Mouse (Mus musculus): ENCODE results near the gene Cacna1d.

DNA sequence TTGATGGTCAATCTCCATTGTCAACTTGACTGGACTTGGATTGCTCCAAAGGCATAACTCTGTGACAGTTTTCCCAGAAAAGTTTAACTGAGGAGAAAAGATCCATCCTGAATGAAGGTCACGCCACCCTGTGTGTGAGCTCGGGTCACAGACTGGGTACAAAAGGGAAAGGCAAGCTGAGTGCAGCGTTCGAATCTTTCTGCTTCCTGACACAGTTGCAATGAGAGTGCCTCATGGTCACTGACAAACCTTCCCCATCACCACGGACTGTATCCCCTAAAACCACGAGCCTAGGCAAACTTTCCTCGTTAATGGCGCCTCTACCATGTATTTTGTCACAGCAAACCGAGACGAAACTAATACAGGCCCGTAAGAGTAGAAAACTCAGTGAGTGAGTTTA is 325.2 kb downstream of the Cacna1d start:
- TF ChIP-seq CTCF (IDR thresholded peaks at IDR 0.05; ENCODE audit: control insufficient read depth, insufficient read depth, insufficient read length), result no peak
- TF ChIP-seq MYOG (IDR thresholded peaks at IDR 0.05; ENCODE audit: control insufficient read depth, extremely low read depth, insufficient read length), result no peak
- no peak for TF ChIP-seq USF1 (IDR thresholded peaks at IDR 0.05; ENCODE audit: low read depth)
- no peak for TF ChIP-seq MAX (IDR thresholded peaks at IDR 0.05)
- no peak for TF ChIP-seq CEBPB (IDR thresholded peaks at IDR 0.05; ENCODE audit: low read depth)
